Mouse (Mus musculus) bone marrow, adult 2 months (tissue): ENCODE measurements around the gene Sbf2.

Experiments used
- CTCF ChIP-seq: fragments of 200-500 bp; IDR thresholded peaks from 2 replicates; pipeline ENCODE4 v1.5.1; 2011; ENCODE audit warnings: low read length, control low read depth; ENCODE audit not compliant: control insufficient read depth, insufficient read depth
- POLR2A ChIP-seq: fragments of 200-500 bp; IDR thresholded peaks from 2 replicates; pipeline ENCODE4 v1.6.1; 2011; ENCODE audit warnings: low read depth, mild to moderate bottlenecking, control low read depth, low read length, borderline replicate concordance; ENCODE audit not compliant: control insufficient read depth

- TF ChIP-seq CTCF (no peak), POLR2A (no peak)
Measured at GRCm38 (mm10) chr7:110525090-110525775, 89.5 kb downstream of the Sbf2 start.
